ENCODE assay signal across 7 mouse cellular contexts in genomic region chr8:95466543-95466942, GRCm38 (mm10).
"Had no signal": no experiment of that assay in that cellular context is flagged by ENCODE, and none has a peak within 500 bp of the region (broad histone marks: within the 10 kb centered on the region; RNA-seq: fewer than 3 reads in every experiment).

No protein-coding gene starts in this region.

- DNase-seq: kidney, postnatal 4 days; lung, adult 18-20 months; retina, postnatal 1 day; right cerebral cortex, postnatal 4 days; spleen, adult 18-20 months; thymus, adult 18-20 months; thymus, postnatal 14 days had no signal
